Comparison of ENCODE assay signal across 8 mouse cellular contexts in the genomic region with DNA sequence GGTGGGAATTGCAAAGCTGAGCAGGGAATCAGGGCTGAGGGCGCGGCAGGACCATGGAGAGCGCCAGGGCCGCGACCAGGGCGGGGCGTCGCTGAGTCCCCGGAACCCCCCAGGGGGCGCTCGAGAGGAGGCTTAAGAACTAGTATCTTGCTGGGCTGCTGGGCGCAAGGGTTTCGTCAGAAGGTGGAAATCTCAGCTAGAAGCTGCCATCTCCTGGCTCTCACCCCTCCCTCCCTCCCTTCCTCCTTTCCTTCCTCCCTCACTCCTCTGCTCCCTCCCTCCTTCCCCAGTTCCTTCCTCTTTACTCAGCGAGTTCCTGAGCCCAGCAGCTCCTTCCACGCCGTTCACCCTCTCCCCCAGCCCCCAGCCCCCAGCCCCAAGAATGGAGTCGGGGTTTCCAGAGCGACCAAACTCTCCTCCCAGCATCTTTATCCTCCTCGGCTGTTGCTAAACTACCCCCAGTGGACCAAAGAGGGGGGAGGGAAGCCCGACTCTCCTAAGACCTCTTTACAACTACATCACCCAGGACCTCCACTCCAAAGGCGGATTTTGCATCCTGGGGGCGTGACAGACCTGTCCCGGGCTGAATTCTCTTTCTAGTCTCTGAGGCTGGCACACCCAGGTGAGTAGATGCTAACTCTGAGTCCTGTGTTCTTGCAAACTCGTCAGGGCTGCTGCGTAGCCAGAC. TPM values are rescaled to one million over a fixed set of nuclear protein-coding genes. Genes with fewer than 3 reads are reported as not detected.
DNase-seq lines count a peak whose midpoint lies in the region; ATAC-seq and TF ChIP-seq lines count a peak whose summit lies in the region.

No protein-coding gene starts in this region.

- H3K9ac ChIP-seq in intestine, embryonic 16.5 days (ENCODE audit: low read depth, low read length), result no peak overlapping the region
- 0 out of 2 replicates have a peak overlapping the region, but pooled peaks have one; percentile 15 for H3K9ac ChIP-seq in midbrain, embryonic 12.5 days (replicated peaks)

- no peak for DNase-seq in Patski (ENCODE audit: low read depth, low spot score)
- DNase-seq in cerebellum, adult 9-10 months, result peak; percentile 1
- peak; percentile 68 to 72 for DNase-seq in frontal cortex, postnatal 25 days (ENCODE audit: low spot score in 2 of 2)
- DNase-seq in left cerebral cortex, postnatal 36 days (ENCODE audit: low spot score in 2 of 2), result peak; percentile 73 to 76
- peak; percentile 8 to 76 for DNase-seq in spleen, postnatal 10 days (ENCODE audit: low spot score in 2 of 2)
- DNase-seq in MN1 (ENCODE audit: low spot score), result no peak

- no peak overlapping the region for H3K4me3 ChIP-seq in intestine, embryonic 16.5 days (ENCODE audit: low read length)
- peak overlapping the region; percentile 32 for H3K4me3 ChIP-seq in midbrain, embryonic 12.5 days

- intact Hi-C loops in left cerebral cortex, postnatal 36 days (cut with DNase I), result loop anchor here (5.0 to 10.0 kb wide), 3 partner anchors 112 to 485 kb away; partner anchors contain the start of gene Mrpl3

- CTCF ChIA-PET in Patski (lab: Charles Lee), result interaction anchor here (1.0 to 1.9 kb wide), 3 partner anchors 10 to 483 kb away, joined by 3 to 4 read pairs (median 3); partner anchors contain the start of gene Mrpl3

- POLR2A ChIA-PET in Patski (lab: Charles Lee), result no interaction called here

- H3K4me1 ChIP-seq in intestine, embryonic 16.5 days (ENCODE audit: control insufficient read depth, insufficient read depth, low read length), result no peaks in the 10 kb centered on the region
- peaks cover 8% of the 10 kb centered on the region for H3K4me1 ChIP-seq in midbrain, embryonic 12.5 days

- no peak overlapping the region for H3K27ac ChIP-seq in intestine, embryonic 16.5 days (ENCODE audit: low read length)
- H3K27ac ChIP-seq in midbrain, embryonic 12.5 days (replicated peaks), result no peak overlapping the region

- no peak overlapping the region for H3K4me2 ChIP-seq in intestine, embryonic 16.5 days (ENCODE audit: low read depth, low read length)
- peak overlapping the region; percentile 54 for H3K4me2 ChIP-seq in midbrain, embryonic 12.5 days (replicated peaks)

- no peaks in the 10 kb centered on the region for H3K27me3 ChIP-seq in Patski
- peaks cover 12% of the 10 kb centered on the region for H3K27me3 ChIP-seq in intestine, embryonic 16.5 days (replicated peaks; ENCODE audit: control insufficient read depth, insufficient read depth, low read length)
- peaks cover 26% of the 10 kb centered on the region for H3K27me3 ChIP-seq in midbrain, embryonic 12.5 days

- peak; percentile 54 for ATAC-seq in Patski
- ATAC-seq in intestine, embryonic 16.5 days, result peak; percentile 68; the same call in 1 of the 2 replicates
- peak; percentile 74 for ATAC-seq in midbrain, embryonic 12.5 days (ENCODE audit: low FRiP score, low read depth)

- no peaks in the 10 kb centered on the region for H3K36me3 ChIP-seq in intestine, embryonic 16.5 days (ENCODE audit: control insufficient read depth, insufficient read depth, low read length)
- no peaks in the 10 kb centered on the region for H3K36me3 ChIP-seq in midbrain, embryonic 12.5 days

- under 1% methylated on average over 25 of the region's 25 CpGs for WGBS in intestine, embryonic 16.5 days
- WGBS in midbrain, embryonic 12.5 days, result under 1% methylated on average over 23 of the region's 25 CpGs

- TF ChIP-seq CTCF in Patski (IDR thresholded peaks at IDR 0.05), result peak; percentile 93

- H3K9me3 ChIP-seq in intestine, embryonic 16.5 days (ENCODE audit: control insufficient read depth, low read length), result no peaks in the 10 kb centered on the region
- H3K9me3 ChIP-seq in midbrain, embryonic 12.5 days, result no peaks in the 10 kb centered on the region

- in situ Hi-C loops in Patski (cut with MboI; ENCODE audit: low pct_unique_long_range_greater_than_20kb), result loop anchor here (5.0 kb wide), 1 partner anchor 823 kb away; no protein-coding TSS in a partner anchor

RNA-seq across cellular contexts. Expression of gene Cpne4, which starts 22.5 kb away (rescaled TPM):
- 0.10 TPM for polyA plus RNA-seq in Patski (2021)
- polyA plus RNA-seq in intestine, embryonic 16.5 days (2015; fragmentation: Nextera tagmentation; extraction: Ambion mirVana), result 1.1 and 1.2 TPM in 2 replicates
- 10 to 100 TPM; 69.9 to 80.3 TPM for total RNA-seq in left cerebral cortex, postnatal 36 days (2021)
- polyA plus RNA-seq in midbrain, embryonic 12.5 days (2016; fragmentation: Nextera tagmentation; extraction: Ambion mirVana), result 3.8 and 3.9 TPM in 2 replicates

Comparison
In these comparisons a context has a peak if more than half of its experiments do, and no peak if none do; other contexts are left out.
1. DNase-seq: peak in cerebellum, adult 9-10 months (single experiment), frontal cortex, postnatal 25 days (2 of 2), left cerebral cortex, postnatal 36 days (2 of 2) and spleen, postnatal 10 days (2 of 2); none in Patski (single experiment) and MN1 (single experiment).
2. Peak in every context shown above with its lines, with median percentiles within 50 percentile points of each other: ATAC-seq.